Mouse (Mus musculus) olfactory bulb, adult 2 months (tissue): ENCODE data around the gene Slc26a8.

Experiments used
- CTCF ChIP-seq: fragments of 200-500 bp; IDR thresholded peaks from 2 replicates; pipeline ENCODE4 v1.5.1; 2012; ENCODE audit warnings: low read depth, mild to moderate bottlenecking, low read length, moderate library complexity; ENCODE audit not compliant: insufficient read depth
- POLR2A ChIP-seq: fragments of 200-500 bp; IDR thresholded peaks from 2 replicates; pipeline ENCODE4 v1.6.1; 2012; ENCODE audit warnings: mild to moderate bottlenecking, low read depth, low read length, moderate library complexity; ENCODE audit not compliant: insufficient read depth

GRCm38 (mm10) chr17:28626937-28627336 is 63.1 kb downstream of the Slc26a8 start:
- TF ChIP-seq CTCF: no peak
- no peak for TF ChIP-seq POLR2A
